Mouse (Mus musculus) kidney, embryonic 15.5 days (tissue): Measurements from ENCODE around the gene Olfr279. TPM values are rescaled to one million over a fixed set of nuclear protein-coding genes. Genes with fewer than 3 reads are reported as not detected.

Experiments used
- ATAC-seq: fragments of 200-750 bp; cut with Nextera tagmentation; replicated peaks from 2 replicates; pipeline ENCODE4 v1.8.0; 2017; ENCODE audit warnings: moderate TSS enrichment; ENCODE audit not compliant: low FRiP score
- H3K27ac ChIP-seq: fragments of 300-500 bp; sonication (generic); 2 replicates; pipeline ENCODE4 v1.5.1; 2015; ENCODE audit warnings: mild to moderate bottlenecking, inconsistent platforms
- H3K27me3 ChIP-seq: fragments of 300-500 bp; sonication (generic); 2 replicates; pipeline ENCODE4 v1.6.1; 2015; ENCODE audit warnings: inconsistent platforms
- H3K36me3 ChIP-seq: fragments of 300-500 bp; sonication (generic); 2 replicates; pipeline ENCODE4 v1.6.1; 2015; ENCODE audit warnings: inconsistent platforms
- H3K4me1 ChIP-seq: fragments of 300-500 bp; sonication (generic); 2 replicates; pipeline ENCODE4 v1.6.1; 2015; ENCODE audit warnings: inconsistent platforms
- H3K4me2 ChIP-seq: fragments of 300-500 bp; sonication (generic); 2 replicates; pipeline ENCODE4 v1.6.1; 2015; ENCODE audit warnings: moderate library complexity, mild to moderate bottlenecking, inconsistent platforms
- H3K4me3 ChIP-seq: fragments of 300-500 bp; sonication (generic); replicated peaks from 2 replicates; pipeline ENCODE4 v1.5.1; 2015; ENCODE audit warnings: mild to moderate bottlenecking, inconsistent platforms
- H3K9ac ChIP-seq: fragments of 300-500 bp; sonication (generic); 2 replicates; pipeline ENCODE4 v1.6.1; 2015; ENCODE audit warnings: mild to moderate bottlenecking, inconsistent platforms
- H3K9me3 ChIP-seq: fragments of 300-500 bp; sonication (generic); replicated peaks from 2 replicates; pipeline ENCODE4 v1.6.1; 2016; ENCODE audit warnings: inconsistent platforms
- WGBS: fragments of 180-500 bp; shearing (Covaris S2); methylation state at CpG from one replicate; pipeline ENCODE4 v1.1.7; 2015; ENCODE audit warnings: mixed read lengths; 5-methylcytosine and 5-hydroxymethylcytosine counted together
- polyA plus RNA-seq: library from polyadenylated mRNA; unstranded; fragments of >200 nt; fragmentation: Nextera tagmentation; extraction: Ambion mirVana; gene quantifications from 2 replicates; pipeline ENCODE4 v1.2.1, GENCODE M21; 2015

Olfr279 gene
- polyA plus RNA-seq = not detected in 2 replicates

GRCm38 (mm10) chr15:98492102-98492501 lies at the start of gene Olfr279:
TSS of gene Olfr279 (plus strand) at chr15:98492402.
- H3K27ac ChIP-seq = no peak within 1 kb of the TSS
- H3K9ac ChIP-seq = no peak within 1 kb of the TSS
- ATAC-seq = no peak
- H3K36me3 ChIP-seq = no peaks in the 10 kb centered on the region
- H3K4me3 ChIP-seq = no peak within 1 kb of the TSS
- H3K27me3 ChIP-seq = no peaks in the 10 kb centered on the region
- 65% methylated on average over 4 of the region's 4 CpGs for WGBS
- H3K4me2 ChIP-seq = no peak within 1 kb of the TSS
- H3K4me1 ChIP-seq = no peaks in the 10 kb centered on the region
- H3K9me3 ChIP-seq = no peaks in the 10 kb centered on the region

GRCm38 (mm10) chr15:98444561-98444960 lies 47.6 kb upstream of the Olfr279 start:
- H3K36me3 ChIP-seq = no peaks in the 10 kb centered on the region
- H3K9me3 ChIP-seq = no peaks in the 10 kb centered on the region
- H3K4me1 ChIP-seq = no peaks in the 10 kb centered on the region
- H3K27ac ChIP-seq = no peak overlapping the region
- 84% methylated on average over 3 of the region's 3 CpGs for WGBS
- H3K4me2 ChIP-seq = no peak overlapping the region
- H3K4me3 ChIP-seq = no peak overlapping the region
- H3K27me3 ChIP-seq = no peaks in the 10 kb centered on the region
- no peak for ATAC-seq
- no peak overlapping the region for H3K9ac ChIP-seq

- no peak overlapping the region for H3K27ac ChIP-seq
- H3K27me3 ChIP-seq = 0 out of 2 replicates have a peak, but pooled peaks cover 4% of the 10 kb centered on the region
- H3K4me2 ChIP-seq = no peak overlapping the region
- H3K9me3 ChIP-seq = no peaks in the 10 kb centered on the region
- WGBS = 52% methylated on average over 4 of the region's 4 CpGs
- no peak for ATAC-seq
- H3K9ac ChIP-seq = no peak overlapping the region
- no peak overlapping the region for H3K4me3 ChIP-seq
- H3K36me3 ChIP-seq = no peaks in the 10 kb centered on the region
- H3K4me1 ChIP-seq = no peaks in the 10 kb centered on the region
These were observed 43.7 kb upstream of the Olfr279 start for GRCm38 (mm10) chr15:98448521-98448920.

GRCm38 (mm10) chr15:98452288-98452687 lies 39.9 kb upstream of the Olfr279 start, which contains the start of gene Olfr281:
TSS of gene Olfr281 (plus strand) at chr15:98452588.
- WGBS = 94% methylated on average over 7 of the region's 7 CpGs

GRCm38 (mm10) chr15:98469596-98469995 lies 22.6 kb upstream of the Olfr279 start, which contains the start of gene OR5BS1P:
TSS of gene OR5BS1P (plus strand) at chr15:98469896.
- Histone ChIP-seq H3K36me3 (no peaks in the 10 kb centered on the region), H3K27ac (no peak within 1 kb of the TSS), H3K4me2 (no peak within 1 kb of the TSS), H3K9ac (no peak within 1 kb of the TSS), H3K4me3 (no peak within 1 kb of the TSS), H3K27me3 (no peaks in the 10 kb centered on the region), H3K4me1 (no peaks in the 10 kb centered on the region), H3K9me3 (no peaks in the 10 kb centered on the region)
- 89% methylated on average over 4 of the region's 4 CpGs for WGBS
- ATAC-seq = no peak

More at GRCm38 (mm10) chr15:98452288-98452687, 39.9 kb upstream of the Olfr279 start, which contains the start of gene Olfr281:
- H3K4me3 ChIP-seq = no peak within 1 kb of the TSS
- no peaks in the 10 kb centered on the region for H3K9me3 ChIP-seq
- 0 out of 2 replicates have a peak, but pooled peaks cover 4% of the 10 kb centered on the region for H3K27me3 ChIP-seq
- H3K4me1 ChIP-seq = no peaks in the 10 kb centered on the region
- ATAC-seq = no peak
- no peak within 1 kb of the TSS for H3K9ac ChIP-seq
- H3K4me2 ChIP-seq = no peak within 1 kb of the TSS
- no peaks in the 10 kb centered on the region for H3K36me3 ChIP-seq
- no peak within 1 kb of the TSS for H3K27ac ChIP-seq

GRCm38 (mm10) chr15:98471539-98471938 lies 20.7 kb upstream of the Olfr279 start:
- Histone ChIP-seq H3K4me3 (no peak overlapping the region), H3K4me1 (no peaks in the 10 kb centered on the region), H3K27me3 (no peaks in the 10 kb centered on the region), H3K9me3 (no peaks in the 10 kb centered on the region), H3K27ac (no peak overlapping the region), H3K36me3 (no peaks in the 10 kb centered on the region), H3K4me2 (no peak overlapping the region), H3K9ac (no peak overlapping the region)
- ATAC-seq = no peak
- WGBS = 91% methylated on average over 13 of the region's 13 CpGs

- 79% methylated on average over 10 of the region's 10 CpGs for WGBS
- no peaks in the 10 kb centered on the region for H3K9me3 ChIP-seq
- no peaks in the 10 kb centered on the region for H3K27me3 ChIP-seq
- no peaks in the 10 kb centered on the region for H3K36me3 ChIP-seq
- no peak overlapping the region for H3K4me3 ChIP-seq
- no peak overlapping the region for H3K9ac ChIP-seq
- H3K4me2 ChIP-seq = no peak overlapping the region
- no peak for ATAC-seq
- no peaks in the 10 kb centered on the region for H3K4me1 ChIP-seq
- no peak overlapping the region for H3K27ac ChIP-seq
These were observed 17.2 kb upstream of the Olfr279 start for GRCm38 (mm10) chr15:98474958-98475357.

GRCm38 (mm10) chr15:98475382-98475781 lies 16.8 kb upstream of the Olfr279 start:
- H3K4me2 ChIP-seq = no peak overlapping the region
- no peak for ATAC-seq
- H3K9me3 ChIP-seq = no peaks in the 10 kb centered on the region
- no peak overlapping the region for H3K27ac ChIP-seq
- no peaks in the 10 kb centered on the region for H3K36me3 ChIP-seq
- no peak overlapping the region for H3K9ac ChIP-seq
- no peak overlapping the region for H3K4me3 ChIP-seq
- no peaks in the 10 kb centered on the region for H3K4me1 ChIP-seq
- WGBS = 53% methylated on average over 10 of the region's 10 CpGs
- H3K27me3 ChIP-seq = no peaks in the 10 kb centered on the region

GRCm38 (mm10) chr15:98476281-98476680 lies 15.9 kb upstream of the Olfr279 start:
- H3K27me3 ChIP-seq = no peaks in the 10 kb centered on the region
- H3K36me3 ChIP-seq = no peaks in the 10 kb centered on the region
- H3K9me3 ChIP-seq = no peaks in the 10 kb centered on the region
- H3K9ac ChIP-seq = no peak overlapping the region
- H3K4me3 ChIP-seq = no peak overlapping the region
- no peak overlapping the region for H3K27ac ChIP-seq
- 81% methylated on average over 5 of the region's 5 CpGs for WGBS
- no peaks in the 10 kb centered on the region for H3K4me1 ChIP-seq
- H3K4me2 ChIP-seq = no peak overlapping the region
- no peak for ATAC-seq

- Histone ChIP-seq H3K4me2 (no peak overlapping the region), H3K27ac (no peak overlapping the region), H3K4me1 (peaks cover 7% of the 10 kb centered on the region; the same call in 1 of the 2 replicates), H3K4me3 (no peak overlapping the region), H3K36me3 (no peaks in the 10 kb centered on the region), H3K27me3 (no peaks in the 10 kb centered on the region), H3K9ac (no peak overlapping the region), H3K9me3 (no peaks in the 10 kb centered on the region)
- ATAC-seq = no peak
- WGBS = 79% methylated on average over 7 of the region's 7 CpGs
These were observed 12.6 kb upstream of the Olfr279 start for GRCm38 (mm10) chr15:98479568-98480102.

GRCm38 (mm10) chr15:98482701-98483100 lies 9.5 kb upstream of the Olfr279 start, which contains the start of gene Lalba:
TSS of gene Lalba (minus strand) at chr15:98482721.
- Histone ChIP-seq H3K4me2 (no peak within 1 kb of the TSS), H3K27ac (no peak within 1 kb of the TSS), H3K4me1 (peaks cover 10% of the 10 kb centered on the region; the same call in 1 of the 2 replicates), H3K4me3 (no peak within 1 kb of the TSS), H3K36me3 (no peaks in the 10 kb centered on the region), H3K27me3 (no peaks in the 10 kb centered on the region), H3K9ac (no peak within 1 kb of the TSS), H3K9me3 (no peaks in the 10 kb centered on the region)
- no peak for ATAC-seq
- 70% methylated on average over 3 of the region's 3 CpGs for WGBS

- 46% methylated on average over 18 of the region's 18 CpGs for WGBS
- peaks cover 10% of the 10 kb centered on the region; the same call in 1 of the 2 replicates for H3K4me1 ChIP-seq
- no peak overlapping the region for H3K4me2 ChIP-seq
These were observed 8.0 kb upstream of the Olfr279 start for GRCm38 (mm10) chr15:98483907-98484886.

More at GRCm38 (mm10) chr15:98483907-98484886, 8.0 kb upstream of the Olfr279 start:
- no peaks in the 10 kb centered on the region for H3K36me3 ChIP-seq
- no peaks in the 10 kb centered on the region for H3K9me3 ChIP-seq
- no peak overlapping the region for H3K9ac ChIP-seq
- 0 out of 2 replicates have a peak overlapping the region, but pooled peaks have one; percentile 9 for H3K27ac ChIP-seq
- no peaks in the 10 kb centered on the region for H3K27me3 ChIP-seq
- no peak for ATAC-seq
- H3K4me3 ChIP-seq = no peak overlapping the region
